Mouse (Mus musculus) adrenal gland, postnatal 10 days (tissue): ENCODE measurements around the gene Glb1. TPM values are rescaled to one million over a fixed set of nuclear protein-coding genes. Genes with fewer than 3 reads are reported as not detected.

Experiments
- DNase-seq: peaks from one replicate; pipeline ENCODE4 v3.0.0; 2021; ENCODE audit warnings: mixed read lengths
- total RNA-seq, 2 experiments: library from RNA; stranded (reverse); gene quantifications; 2 replicates each; pipeline ENCODE4 v1.2.3; 2021

Glb1 gene
- total RNA-seq, 2 experiments from 2014 or later: 24.8 to 26.9 TPM

DNA sequence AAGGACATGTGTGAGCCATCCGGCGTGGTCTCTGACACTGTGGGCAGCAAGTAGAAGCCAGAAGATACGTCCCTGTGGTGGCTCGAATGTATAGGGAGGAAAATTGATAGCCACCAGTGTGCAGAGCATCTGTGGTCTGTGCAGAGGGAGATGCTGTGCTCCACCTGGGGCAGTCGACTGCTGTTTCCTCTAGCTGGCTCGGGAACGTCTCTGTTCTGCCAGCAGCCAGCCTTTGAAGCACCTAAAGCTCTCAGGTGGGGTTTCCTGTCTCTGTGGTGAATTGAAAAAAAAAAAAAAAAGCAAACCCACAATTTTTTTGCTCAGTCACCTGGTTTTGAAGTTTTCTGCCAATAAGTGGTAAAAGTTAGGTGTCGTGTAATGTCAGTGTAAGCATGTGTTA is 42.5 kb downstream of the Glb1 start:
- no peak for DNase-seq

DNA sequence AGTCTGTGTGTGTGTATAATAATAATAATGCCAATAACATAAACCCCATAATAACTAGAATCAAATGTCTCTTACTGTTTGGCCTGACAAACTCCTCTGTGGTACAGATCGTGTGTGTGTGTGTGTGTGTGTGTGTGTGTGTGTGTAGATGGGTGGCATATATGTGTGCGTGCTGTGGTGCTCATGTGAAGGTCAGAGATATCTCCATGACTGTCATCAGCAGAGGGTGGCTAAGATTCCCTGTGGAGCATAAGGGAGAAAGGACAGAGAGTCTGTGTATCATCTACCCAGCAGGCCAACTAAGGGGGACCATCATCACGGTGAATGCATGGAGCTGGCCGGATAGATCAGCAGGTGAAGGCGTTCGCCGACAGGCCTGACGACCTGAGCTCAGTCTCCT is 46.0 kb downstream of the Glb1 start:
- DNase-seq: no peak

- DNase-seq: no peak
These were observed 47.8 kb downstream of the Glb1 start for GRCm38 (mm10) chr9:114448700-114449099.

DNA sequence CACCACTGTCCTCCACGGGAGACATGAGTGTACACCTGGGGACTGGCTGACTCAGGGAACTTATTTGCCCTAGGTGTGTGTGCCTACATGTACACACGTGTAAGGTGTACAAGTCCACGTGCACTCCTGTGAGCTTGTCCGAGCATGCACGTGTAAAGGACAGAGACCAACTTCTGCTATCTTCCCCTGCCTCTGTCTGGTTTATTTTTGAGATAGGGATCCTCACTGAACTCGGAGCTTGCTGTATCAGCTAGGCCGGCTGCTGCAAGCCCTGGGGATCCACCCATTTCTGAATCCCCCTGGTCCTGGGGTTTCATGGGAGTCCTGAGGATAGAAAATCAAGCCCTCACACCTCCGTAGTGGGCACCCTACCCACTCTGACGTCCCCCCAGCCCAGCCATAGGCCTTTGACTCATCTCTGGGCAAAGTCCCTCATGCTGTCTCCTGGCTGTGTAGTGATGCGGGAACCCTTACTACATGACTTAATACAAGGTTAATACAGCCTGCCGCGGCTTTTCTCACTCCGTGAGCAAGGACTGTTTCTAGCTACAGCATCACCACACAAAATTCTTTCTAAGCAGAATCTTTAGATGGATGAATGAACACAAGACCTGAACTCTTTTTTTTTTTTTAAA is 48.4 kb downstream of the Glb1 start:
- DNase-seq: no peak

DNA sequence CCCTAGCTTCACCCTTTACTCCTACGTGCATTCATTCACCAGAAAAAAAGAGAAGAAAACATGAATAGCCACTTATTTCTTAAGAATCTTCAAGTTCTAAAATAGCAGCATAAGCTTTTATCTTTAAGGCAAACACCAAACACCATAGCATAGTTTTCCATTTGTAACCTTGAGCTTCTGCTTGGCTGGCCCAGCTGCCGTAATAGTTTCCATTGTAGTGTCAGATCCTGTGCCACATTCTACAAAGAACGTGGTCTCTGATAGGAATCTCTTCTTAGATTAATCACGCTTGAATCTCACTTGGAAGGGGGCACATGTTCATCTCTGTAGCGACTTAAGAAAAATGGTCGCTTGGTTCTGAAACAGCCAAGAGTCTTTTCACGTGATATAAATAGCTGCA is 50.7 kb downstream of the Glb1 start:
- DNase-seq: no peak

- DNase-seq: no peak
These were observed 51.5 kb downstream of the Glb1 start for GRCm38 (mm10) chr9:114452418-114452817.

GRCm38 (mm10) chr9:114455420-114455819 is 54.5 kb downstream of the Glb1 start:
- no peak for DNase-seq

DNA sequence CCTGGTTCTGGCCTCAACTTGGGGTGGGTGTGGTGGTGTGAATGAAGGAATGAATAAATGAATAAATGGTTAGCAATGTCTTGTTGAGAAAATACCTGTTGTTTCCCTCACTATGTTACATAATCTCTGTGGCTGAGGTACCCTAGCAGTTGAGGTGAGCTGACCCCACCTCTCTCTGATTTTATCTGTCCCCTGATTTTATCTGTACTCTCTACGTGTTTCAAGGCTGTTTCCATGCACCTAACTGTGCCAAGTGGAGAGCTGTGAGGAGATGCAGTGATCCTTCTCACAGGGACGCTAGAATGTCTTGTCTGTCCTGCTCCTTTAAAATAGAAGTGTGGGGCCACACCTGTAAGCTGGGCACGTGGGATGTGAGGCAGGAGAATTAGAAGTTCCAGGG is 57.6 kb downstream of the Glb1 start:
- DNase-seq: no peak

DNA sequence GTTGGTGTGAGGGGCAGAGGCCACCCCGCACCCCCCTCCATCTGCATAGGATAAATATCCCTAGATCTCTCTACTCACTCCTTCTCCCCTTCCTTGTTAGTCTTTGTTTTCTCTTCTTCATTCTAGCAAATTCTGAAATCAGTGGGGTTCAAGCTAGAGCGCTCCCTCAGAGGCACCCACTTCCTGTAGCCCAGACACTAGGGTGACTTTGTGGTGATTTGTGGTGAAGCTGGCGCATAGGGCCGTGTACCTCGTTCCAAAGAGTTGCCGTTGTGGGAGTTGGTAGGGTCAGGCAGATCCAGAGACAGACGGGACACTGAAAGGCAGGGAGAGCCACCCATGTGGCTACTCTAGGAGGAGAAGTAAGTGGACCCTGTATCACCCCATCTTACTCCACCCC is 61.7 kb downstream of the Glb1 start:
- DNase-seq: no peak

DNA sequence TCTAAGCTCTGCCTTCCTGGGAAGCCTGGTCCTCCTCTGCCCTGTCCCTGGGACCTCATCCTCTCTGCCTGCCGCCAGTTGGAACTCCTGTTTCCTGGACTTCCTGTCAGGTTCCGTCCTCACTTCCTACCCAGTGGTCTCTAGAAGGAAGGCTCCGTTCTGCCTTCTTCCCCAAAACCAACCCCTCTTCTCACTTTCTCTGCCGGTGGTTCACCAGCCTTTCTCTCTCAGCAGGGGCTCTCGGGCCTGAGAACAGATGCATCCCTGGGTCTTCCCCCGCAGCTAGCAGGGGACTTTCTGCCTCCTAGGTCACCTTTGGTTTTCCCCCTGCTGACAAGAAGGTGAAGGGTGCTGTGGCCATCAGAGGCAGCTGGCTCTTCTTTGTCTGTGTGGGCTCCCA is 64.6 kb downstream of the Glb1 start:
- DNase-seq: no peak

GRCm38 (mm10) chr9:114466871-114467270 is 66.0 kb downstream of the Glb1 start:
- DNase-seq: no peak

DNA sequence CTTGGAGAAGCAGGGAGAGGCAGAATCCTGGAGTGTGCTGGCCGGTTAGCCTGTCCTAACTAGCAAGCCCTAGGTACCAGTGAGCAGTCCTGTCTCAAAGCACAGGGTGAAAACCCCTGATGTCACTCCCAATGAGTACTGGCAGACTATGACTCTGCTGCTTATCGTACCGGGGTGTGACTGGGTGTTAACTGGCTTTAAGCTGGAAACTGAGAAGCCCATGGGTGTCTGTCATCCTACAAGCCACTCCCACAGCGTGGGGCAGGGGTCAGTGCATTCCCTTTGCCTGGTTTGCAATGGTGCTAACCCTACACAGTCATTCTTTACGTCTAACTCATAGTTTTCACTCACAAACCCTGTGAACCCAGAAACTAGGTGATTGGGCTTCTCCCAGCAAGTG is 67.3 kb downstream of the Glb1 start:
- DNase-seq: no peak

GRCm38 (mm10) chr9:114468701-114469100 is 67.8 kb downstream of the Glb1 start:
- no peak for DNase-seq

DNA sequence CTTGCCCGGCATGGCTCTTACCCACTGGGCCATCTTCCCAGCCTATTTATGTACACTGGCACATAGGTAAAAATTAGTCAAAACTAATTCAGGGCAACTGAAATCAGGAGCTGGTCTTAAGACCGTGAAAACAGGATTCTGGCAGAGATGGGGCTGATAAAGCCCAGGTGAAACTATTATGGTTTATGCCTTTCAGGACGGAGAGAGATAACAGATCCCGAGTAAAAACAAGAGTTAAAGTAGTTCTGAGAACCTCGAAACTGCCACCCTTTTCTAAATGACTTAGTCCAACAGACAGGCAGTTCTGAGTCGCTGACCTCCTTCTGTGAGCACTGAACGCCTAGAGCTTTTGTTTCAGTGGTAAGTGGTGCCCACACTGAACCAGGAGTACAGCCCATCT is 71.0 kb downstream of the Glb1 start:
- DNase-seq: no peak

GRCm38 (mm10) chr9:114477019-114477418 is 76.1 kb downstream of the Glb1 start:
- DNase-seq: no peak

DNA sequence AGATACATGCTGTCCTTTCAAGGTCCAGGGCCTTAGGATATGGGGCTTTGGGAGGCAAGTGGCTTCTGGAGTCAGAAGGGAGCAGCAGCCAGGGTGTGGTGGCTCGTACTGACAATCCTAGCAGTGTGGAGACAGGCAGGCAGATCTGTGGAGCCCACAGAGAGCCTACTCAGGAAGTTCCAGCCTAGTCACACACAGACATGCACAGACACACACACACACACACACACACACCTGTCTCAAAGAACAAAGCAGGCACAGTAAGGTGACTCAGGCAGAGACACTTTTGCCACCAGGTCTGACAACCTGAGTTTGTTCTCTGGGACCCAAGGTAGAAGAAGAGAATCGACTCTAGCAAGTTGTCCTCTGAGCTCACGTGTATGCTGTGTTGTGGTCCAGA is 80.1 kb downstream of the Glb1 start:
- DNase-seq: no peak

DNA sequence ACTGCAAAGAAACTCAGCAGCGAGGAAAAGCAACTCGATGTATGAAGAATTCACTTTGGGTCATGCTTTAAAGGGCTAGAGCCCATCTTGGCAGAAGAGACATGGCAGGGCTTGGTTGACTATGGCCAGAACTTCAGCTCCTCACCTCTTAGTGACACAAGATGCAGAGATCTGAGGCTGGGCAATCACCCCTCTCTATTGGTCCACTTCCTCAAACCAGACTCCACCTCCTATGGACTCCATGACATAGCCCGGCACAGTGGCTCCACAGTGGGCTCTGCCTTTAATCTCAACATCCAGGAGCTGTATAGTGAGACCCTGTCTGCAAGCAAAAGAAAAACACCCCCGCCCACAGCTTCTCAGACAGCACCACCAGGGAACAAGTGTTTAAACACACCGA is 83.9 kb downstream of the Glb1 start:
- DNase-seq: no peak

GRCm38 (mm10) chr9:114486808-114487207 is 85.9 kb downstream of the Glb1 start:
- no peak for DNase-seq

GRCm38 (mm10) chr9:114487481-114488258 is 86.8 kb downstream of the Glb1 start:
- no peak for DNase-seq

- no peak for DNase-seq
These were observed 95.6 kb downstream of the Glb1 start for GRCm38 (mm10) chr9:114496469-114496868.

GRCm38 (mm10) chr9:114498218-114498617 is 97.3 kb downstream of the Glb1 start:
- DNase-seq: peak; percentile 95

DNA sequence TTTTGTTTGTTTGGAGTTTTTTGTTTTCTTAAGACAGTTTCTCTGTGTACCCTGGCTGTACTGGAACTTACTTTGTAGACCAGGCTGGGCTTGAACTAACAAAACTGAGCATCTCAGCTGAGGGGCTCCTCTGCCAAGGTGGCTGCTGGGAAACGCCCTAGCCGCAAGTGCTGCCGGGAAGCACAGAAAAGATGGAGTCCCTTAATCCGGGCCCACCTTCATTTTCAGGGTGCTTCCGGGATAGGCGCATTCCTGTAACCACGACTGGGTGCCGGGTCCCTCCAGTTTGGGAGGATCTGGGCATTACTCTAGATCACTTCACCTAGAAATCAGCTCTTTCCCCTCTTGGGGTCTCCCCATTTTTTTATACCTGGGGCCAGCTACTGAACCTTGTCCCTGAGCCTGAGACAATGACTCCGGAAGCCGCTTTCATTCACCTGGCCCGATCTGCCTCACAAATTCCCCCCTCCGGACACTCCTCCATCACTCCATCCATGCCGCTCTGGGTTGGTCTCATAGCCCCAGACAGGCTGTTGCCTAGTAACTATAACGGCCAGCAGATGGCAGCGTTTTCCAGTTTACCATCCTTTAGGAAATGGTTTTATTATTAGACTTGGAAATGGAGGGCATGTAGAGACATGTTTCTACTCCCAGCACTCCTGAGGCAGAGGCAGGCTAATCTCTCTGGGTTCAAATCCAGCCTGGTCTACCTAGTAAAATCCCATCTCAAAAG is 99.1 kb downstream of the Glb1 start:
- peak; percentile 80 for DNase-seq

GRCm38 (mm10) chr9:114501111-114501510 is 100.2 kb downstream of the Glb1 start:
- no peak for DNase-seq
